In the genomic region with DNA sequence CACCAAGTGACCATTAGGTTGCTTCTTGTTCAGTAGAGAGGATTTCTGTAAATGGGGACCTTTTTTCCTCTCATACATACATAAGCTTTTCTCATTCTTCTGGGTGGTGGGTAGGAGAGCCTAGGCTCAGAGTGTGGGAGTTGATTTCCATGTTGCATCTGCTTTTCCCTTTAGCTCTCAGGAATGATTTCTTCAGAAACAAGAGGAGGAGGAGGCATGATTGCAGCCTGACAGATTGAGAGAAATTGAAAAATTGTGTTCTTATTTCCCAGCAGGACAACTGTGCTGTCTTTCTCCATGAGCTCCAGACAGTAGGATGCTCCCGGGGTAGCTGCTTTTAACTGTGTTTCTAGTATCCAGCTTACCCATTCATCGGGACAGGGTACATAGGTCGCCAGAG, we compare ENCODE assay signal across 25 mouse cellular contexts. TPM values are rescaled to one million over a fixed set of nuclear protein-coding genes. Genes with fewer than 3 reads are reported as not detected.
DNase-seq lines count a peak whose midpoint lies in the region; ATAC-seq and TF ChIP-seq lines count a peak whose summit lies in the region.
"Had no signal": no experiment of that assay in that cellular context is flagged by ENCODE, and none has a peak within 500 bp of the region (broad histone marks: within the 10 kb centered on the region; RNA-seq: fewer than 3 reads in every experiment).

No protein-coding gene starts in this region.

- H3K27ac ChIP-seq in gastrocnemius, adult 2 months = peak overlapping the region; percentile 88; the same call in 1 of the 2 replicates
- H3K27ac ChIP-seq in heart, embryonic 14.5 days (replicated peaks in 1 of 2; ENCODE audit: control insufficient read depth in 1 of 2, insufficient read depth in 1 of 2, low read depth in 2 of 2, low read length in 2 of 2) = peak overlapping the region; percentile 72 to 97
- peak overlapping the region; percentile 57; the same call in 1 of the 2 replicates for H3K27ac ChIP-seq in cortical plate, adult 2 months (ENCODE audit: insufficient read depth, low read length)
- H3K27ac ChIP-seq in limb, embryonic 10.5 days = no peak overlapping the region
- H3K27ac ChIP-seq: embryonic facial prominence, embryonic 15.5 days; forebrain, embryonic 15.5 days; hindbrain, postnatal 0 days; limb, embryonic 12.5 days; midbrain, embryonic 12.5 days had no signal

- no peak for ATAC-seq in heart, embryonic 14.5 days (ENCODE audit: insufficient number of reproducible peaks, insufficient read depth, low FRiP score, low read depth)
- ATAC-seq: forebrain, embryonic 15.5 days; hindbrain, postnatal 0 days; intestine, embryonic 16.5 days; liver, postnatal 0 days; lung, postnatal 0 days had no signal

- 81% methylated on average over 3 of the region's 3 CpGs for WGBS in heart, embryonic 14.5 days
- WGBS in limb, embryonic 10.5 days = 94% methylated on average over 3 of the region's 3 CpGs

- H3K9me3 ChIP-seq in heart, embryonic 14.5 days (ENCODE audit: control insufficient read depth, low read length) = no peaks in the 10 kb centered on the region
- no peaks in the 10 kb centered on the region for H3K9me3 ChIP-seq in limb, embryonic 10.5 days (replicated peaks)
- H3K9me3 ChIP-seq: embryonic facial prominence, embryonic 15.5 days; forebrain, embryonic 15.5 days; limb, embryonic 12.5 days; midbrain, embryonic 12.5 days had no signal

- TF ChIP-seq CTCF in gastrocnemius, adult 2 months (IDR thresholded peaks at IDR 0.05) = no peak
- no peak for TF ChIP-seq CTCF in cortical plate, adult 2 months (IDR thresholded peaks at IDR 0.05; ENCODE audit: extremely low read depth, insufficient read depth, low read length)

- no peak overlapping the region; the same call in 1 of the 2 replicates for H3K4me3 ChIP-seq in gastrocnemius, adult 2 months
- H3K4me3 ChIP-seq in heart, embryonic 14.5 days (ENCODE audit: control insufficient read depth in 1 of 2, insufficient read depth in 1 of 2, low read depth in 1 of 2, low read length in 2 of 2) = no peak overlapping the region
- H3K4me3 ChIP-seq in cortical plate, adult 2 months (ENCODE audit: insufficient read depth, low read length) = no peak overlapping the region
- H3K4me3 ChIP-seq in limb, embryonic 10.5 days = no peak overlapping the region
- H3K4me3 ChIP-seq: embryonic facial prominence, embryonic 15.5 days; forebrain, embryonic 15.5 days; limb, embryonic 12.5 days; midbrain, embryonic 12.5 days had no signal

- peak overlapping the region; percentile 35 for H3K9ac ChIP-seq in heart, embryonic 14.5 days (ENCODE audit: low read length)
- H3K9ac ChIP-seq: embryonic facial prominence, embryonic 15.5 days; forebrain, embryonic 15.5 days; limb, embryonic 12.5 days; liver, postnatal 0 days; midbrain, embryonic 12.5 days had no signal

- intact Hi-C loops in gastrocnemius, adult 2 months (cut with DNase I) = no loop called here
- intact Hi-C loops in heart, postnatal 14 days (cut with DNase I) = loop anchor here (5.0 to 10.0 kb wide), 2 partner anchors 70 to 267 kb away; a partner anchor contains a TSS

- no peak for DNase-seq in gastrocnemius, adult 2 months
- DNase-seq in gastrocnemius, postnatal 10 days = no peak
- no peak for DNase-seq in heart, postnatal 14 days
- peak; percentile 59 for DNase-seq in layer of hippocampus, adult 9-11 months
- DNase-seq in layer of hippocampus, postnatal 10 days (ENCODE audit: low spot score in 2 of 2) = no peak
- no peak for DNase-seq in limb, embryonic 10.5 days (ENCODE audit: low spot score)
- DNase-seq: adrenal gland, postnatal 14 days; cerebellum, adult 9-10 months; gastrocnemius, postnatal 36 days; kidney, adult 9 months; kidney, postnatal 14 days; liver, postnatal 0 days; right cerebral cortex, postnatal 14 days; spleen, adult 18-20 months; thymus, postnatal 14 days had no signal

- no peak overlapping the region for H3K4me2 ChIP-seq in heart, embryonic 14.5 days (ENCODE audit: low read length)
- H3K4me2 ChIP-seq: embryonic facial prominence, embryonic 15.5 days; forebrain, embryonic 15.5 days; limb, embryonic 12.5 days; liver, embryonic 11.5 days; midbrain, embryonic 12.5 days had no signal

- 0 out of 2 replicates have a peak, but pooled peaks have one; percentile 16 for TF ChIP-seq POLR2A in cortical plate, adult 2 months (IDR thresholded peaks at IDR 0.05; ENCODE audit: extremely low read depth, insufficient read depth, low read length)

- H3K36me3 ChIP-seq in heart, embryonic 14.5 days (ENCODE audit: control insufficient read depth, insufficient read depth, low read length) = peaks cover 18% of the 10 kb centered on the region
- H3K36me3 ChIP-seq in limb, embryonic 10.5 days = peaks cover 36% of the 10 kb centered on the region
- H3K36me3 ChIP-seq: embryonic facial prominence, embryonic 15.5 days; forebrain, embryonic 15.5 days had no signal

- H3K4me1 ChIP-seq in heart, embryonic 14.5 days (ENCODE audit: control insufficient read depth in 2 of 2, insufficient read depth in 2 of 2, low read length in 2 of 2) = peaks cover 25 to 73% of the 10 kb centered on the region in 2 experiments
- H3K4me1 ChIP-seq in cortical plate, adult 2 months (ENCODE audit: control insufficient read depth, insufficient read depth, low read length) = peaks cover 16% of the 10 kb centered on the region
- H3K4me1 ChIP-seq in limb, embryonic 10.5 days = peaks cover 19% of the 10 kb centered on the region

- H3K27me3 ChIP-seq in heart, embryonic 14.5 days (ENCODE audit: control insufficient read depth, insufficient read depth, low read length) = no peaks in the 10 kb centered on the region
- no peaks in the 10 kb centered on the region for H3K27me3 ChIP-seq in limb, embryonic 10.5 days (ENCODE audit: low read depth, poor library complexity, severe bottlenecking)
- H3K27me3 ChIP-seq: embryonic facial prominence, embryonic 15.5 days; forebrain, embryonic 15.5 days; limb, embryonic 12.5 days; midbrain, embryonic 12.5 days had no signal

RNA-seq across cellular contexts. Expression of a gene that starts 5.3 kb away (rescaled TPM):
- total RNA-seq in gastrocnemius, adult 2 months (2021) = 1 to 10 TPM; 9.2 to 9.5 TPM
- total RNA-seq in gastrocnemius, postnatal 10 days (2021) = 10 to 100 TPM; 14.5 to 18.7 TPM
- polyA plus RNA-seq in heart, embryonic 14.5 days (2014; fragmentation: Nextera tagmentation; extraction: Ambion mirVana) = 68.8 and 71.9 TPM in 2 replicates
- total RNA-seq in heart, postnatal 14 days (2021) = 10 to 100 TPM; 35.9 to 38.2 TPM
- 100 to 1,000 TPM; 311 to 324 TPM for total RNA-seq in layer of hippocampus, postnatal 10 days (2021)
- polyA plus RNA-seq in cortical plate, adult 2 months (2012; rRNA removed) = 164 and 173 TPM in 2 replicates
- 38.0 and 38.7 TPM in 2 replicates for polyA plus RNA-seq in limb, embryonic 10.5 days (2016; fragmentation: Nextera tagmentation; extraction: Ambion mirVana)

Comparison
In these comparisons a context has a peak if more than half of its experiments do, and no peak if none do; other contexts are left out.
1. RNA of a gene that starts 5.3 kb away (total RNA-seq): 311 to 324 TPM in layer of hippocampus, postnatal 10 days; 35.9 to 38.2 TPM in heart, postnatal 14 days, 14.5 to 18.7 TPM in gastrocnemius, postnatal 10 days and 9.2 to 9.5 TPM in gastrocnemius, adult 2 months; every median in the first group is over 4 times any median in the second.